Mouse (Mus musculus) kidney, embryonic 16.5 days (tissue): Measurements from ENCODE around the gene Senp6. TPM values are rescaled to one million over a fixed set of nuclear protein-coding genes. Genes with fewer than 3 reads are reported as not detected.

Experiments
- ATAC-seq: fragments of 200-750 bp; cut with Nextera tagmentation; 2 replicates; pipeline ENCODE4 v1.8.0; 2017; ENCODE audit warnings: moderate TSS enrichment; ENCODE audit not compliant: low FRiP score, low TSS enrichment
- H3K27ac ChIP-seq: fragments of 300-500 bp; sonication (generic); 2 replicates; pipeline ENCODE4 v1.5.1; 2014; ENCODE audit warnings: low read length
- H3K27me3 ChIP-seq: fragments of 300-500 bp; sonication (generic); 2 replicates; pipeline ENCODE4 v1.6.1; 2014; ENCODE audit warnings: low read length, control low read depth, mixed read lengths; ENCODE audit not compliant: insufficient read depth
- H3K36me3 ChIP-seq: fragments of 300-500 bp; sonication (generic); 2 replicates; pipeline ENCODE4 v1.6.1; 2014; ENCODE audit warnings: low read length, control low read depth, mixed read lengths; ENCODE audit not compliant: insufficient read depth
- H3K4me1 ChIP-seq: fragments of 300-500 bp; sonication (generic); 2 replicates; pipeline ENCODE4 v1.6.1; 2014; ENCODE audit warnings: low read length, control low read depth, mixed read lengths; ENCODE audit not compliant: insufficient read depth
- H3K4me2 ChIP-seq: fragments of 300-500 bp; sonication (generic); replicated peaks from 2 replicates; pipeline ENCODE4 v1.6.1; 2014; ENCODE audit warnings: low read depth, low read length
- H3K4me3 ChIP-seq: fragments of 300-500 bp; sonication (generic); 2 replicates; pipeline ENCODE4 v1.5.1; 2014; ENCODE audit warnings: mild to moderate bottlenecking, low read length
- H3K9ac ChIP-seq: fragments of 300-500 bp; sonication (generic); replicated peaks from 2 replicates; pipeline ENCODE4 v1.6.1; 2014; ENCODE audit warnings: low read length
- H3K9me3 ChIP-seq: fragments of 300-500 bp; sonication (generic); 2 replicates; pipeline ENCODE4 v1.6.1; 2016; ENCODE audit warnings: low read length, control low read depth
- WGBS: fragments of 180-500 bp; shearing (Covaris S2); extraction: QIAGEN DNeasy Blood & Tissue Kit; methylation state at CpG from one replicate; pipeline ENCODE4 v1.1.7; 2014; 5-methylcytosine and 5-hydroxymethylcytosine counted together
- polyA plus RNA-seq: library from polyadenylated mRNA; unstranded; fragments of >200 nt; fragmentation: Nextera tagmentation; extraction: Ambion mirVana; gene quantifications from 2 replicates; pipeline ENCODE4 v1.2.1, GENCODE M21; 2015

Senp6 gene
- polyA plus RNA-seq, 1 experiment from 2014 or later, result 44.6 TPM

DNA sequence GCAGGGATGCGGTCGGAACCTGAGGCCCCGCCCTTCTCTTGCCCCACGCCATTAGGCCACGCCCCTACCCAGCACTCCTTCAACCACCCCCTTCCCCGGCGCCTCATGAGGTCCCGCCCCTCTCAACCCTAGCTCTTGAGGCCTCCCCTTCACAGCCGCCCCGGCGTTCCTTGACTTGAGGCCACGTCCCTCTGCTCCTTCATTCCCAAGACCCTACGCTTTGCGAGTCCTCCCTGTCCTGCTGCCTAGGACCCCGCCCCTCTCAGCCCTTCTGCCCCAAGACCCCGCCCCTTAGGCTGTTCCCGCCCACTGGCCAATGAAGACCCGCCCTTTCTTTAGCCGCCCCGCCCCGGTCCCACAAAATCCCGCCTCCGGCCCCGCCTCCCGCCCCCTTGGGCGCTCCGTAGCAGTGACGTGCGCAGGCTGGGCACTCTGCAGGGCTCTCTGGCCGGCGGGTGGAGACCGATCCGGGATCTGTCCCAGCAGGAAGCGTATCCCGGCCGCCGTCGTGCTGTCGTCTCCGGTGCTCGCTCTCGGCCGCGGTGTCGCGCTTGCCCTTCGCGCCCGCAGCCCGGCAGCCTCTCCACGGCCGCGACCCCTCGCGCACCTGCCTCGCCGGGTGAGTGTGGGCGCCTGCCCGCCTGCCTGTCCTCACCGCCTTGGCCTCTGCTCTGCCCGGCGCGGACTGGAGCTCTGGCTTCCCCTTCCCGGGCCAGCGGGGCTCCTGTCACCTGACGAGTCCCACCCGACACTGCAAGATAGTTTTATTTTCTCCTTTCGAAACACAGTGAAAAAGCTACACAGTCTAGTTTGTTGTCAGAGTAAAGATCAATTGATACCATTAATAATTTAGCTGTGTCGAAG lies 98.1 kb downstream of the Senp6 start, which contains the start of gene Myo6:
Gene Myo6 (plus strand): TSS at position 421 of the 864 bp plus-strand sequence.
- Histone ChIP-seq H3K27me3 (no peaks in the 10 kb centered on the region), H3K4me1 (peaks cover 8% of the 10 kb centered on the region; the same call in 1 of the 2 replicates), H3K4me2 (peak within 1 kb of the TSS; percentile 58), H3K9ac (peak within 1 kb of the TSS; percentile 87), H3K9me3 (no peaks in the 10 kb centered on the region), H3K27ac (peak within 1 kb of the TSS; percentile 95), H3K4me3 (peak within 1 kb of the TSS; percentile 91), H3K36me3 (no peaks in the 10 kb centered on the region)
- ATAC-seq, result peak; percentile 98
- WGBS, result under 1% methylated on average over 64 of the region's 69 CpGs

DNA sequence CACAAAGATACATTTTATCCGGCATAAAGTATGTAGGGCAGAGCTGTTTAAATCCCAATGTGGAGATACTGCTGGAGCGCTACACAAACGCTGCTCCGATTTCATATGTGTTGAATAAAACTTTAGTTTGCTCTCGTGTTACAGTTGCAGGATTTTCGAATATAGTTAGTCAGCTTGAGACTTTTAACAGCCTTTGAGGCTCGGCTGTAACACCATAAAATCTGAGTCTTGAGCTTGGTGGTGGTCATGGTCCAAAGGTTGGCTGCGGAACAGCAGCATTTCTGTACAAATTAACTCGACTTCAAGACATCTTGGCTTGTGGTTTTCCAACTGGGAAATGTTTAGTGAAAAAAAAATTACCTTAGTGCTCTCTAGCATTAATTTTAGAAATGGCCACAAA lies 99.0 kb downstream of the Senp6 start:
- H3K9me3 ChIP-seq, result no peaks in the 10 kb centered on the region
- H3K4me1 ChIP-seq, result peaks cover 8% of the 10 kb centered on the region; the same call in 1 of the 2 replicates
- no peaks in the 10 kb centered on the region for H3K36me3 ChIP-seq
- H3K4me2 ChIP-seq, result peak overlapping the region; percentile 58
- no peaks in the 10 kb centered on the region for H3K27me3 ChIP-seq
- WGBS, result 15% methylated on average over 9 of the region's 9 CpGs
- no peak for ATAC-seq
- peak overlapping the region; percentile 65 for H3K9ac ChIP-seq
- peak overlapping the region; percentile 91 for H3K4me3 ChIP-seq
- peak overlapping the region; percentile 87 for H3K27ac ChIP-seq

DNA sequence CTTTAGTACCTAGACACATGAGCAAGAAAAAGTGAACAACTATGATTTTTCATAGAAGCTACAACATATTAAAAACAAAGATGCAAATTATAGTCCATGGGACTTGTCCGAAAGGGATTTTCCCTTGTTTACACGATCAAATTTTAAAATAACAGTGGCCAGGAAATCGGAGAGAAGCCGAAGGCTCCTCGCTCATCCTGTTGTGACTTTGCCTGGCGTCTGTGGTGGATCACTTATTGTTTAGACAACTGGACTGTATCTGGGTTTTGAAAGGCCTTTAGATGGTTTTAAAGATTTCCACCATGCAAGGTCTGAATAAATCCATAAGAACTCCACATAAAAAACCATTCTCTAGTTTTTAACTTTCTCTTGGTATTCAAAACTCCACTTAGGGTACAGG lies 99.7 kb downstream of the Senp6 start:
- WGBS, result 26% methylated on average over 6 of the region's 6 CpGs

DNA sequence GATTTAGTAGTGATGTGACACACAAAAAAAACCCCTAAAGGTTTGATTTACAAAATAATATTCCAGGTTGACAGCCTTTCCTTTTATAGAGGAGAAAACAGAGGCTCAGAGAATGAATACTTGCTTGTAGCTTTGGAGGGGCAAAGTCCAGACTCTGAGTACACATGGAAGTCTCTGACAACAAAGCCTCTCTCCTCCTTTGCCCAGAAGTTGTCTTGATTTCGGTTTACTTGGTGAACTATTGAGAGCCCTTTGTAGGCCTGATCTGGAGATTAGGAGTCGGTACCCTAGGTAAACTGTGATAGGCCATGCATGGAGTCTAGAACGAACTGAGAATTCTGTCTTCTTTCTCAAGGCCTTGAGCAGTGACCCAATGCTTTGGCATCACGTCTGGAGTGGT lies 100.4 kb downstream of the Senp6 start:
- peak overlapping the region; percentile 58; the same call in 1 of the 2 replicates for H3K4me2 ChIP-seq
- 43% methylated on average over 4 of the region's 4 CpGs for WGBS
- H3K4me1 ChIP-seq, result peaks cover 16% of the 10 kb centered on the region
- no peak overlapping the region for H3K9ac ChIP-seq
- 0 out of 2 replicates have a peak overlapping the region, but pooled peaks have one; percentile 8 for H3K4me3 ChIP-seq
- no peaks in the 10 kb centered on the region for H3K27me3 ChIP-seq
- H3K27ac ChIP-seq, result peak overlapping the region; percentile 67; the same call in 1 of the 2 replicates
- H3K9me3 ChIP-seq, result no peaks in the 10 kb centered on the region
- ATAC-seq, result no peak
- H3K36me3 ChIP-seq, result no peaks in the 10 kb centered on the region

More for the DNA sequence above, 99.7 kb downstream of the Senp6 start:
- Histone ChIP-seq H3K27ac (peak overlapping the region; percentile 76), H3K36me3 (no peaks in the 10 kb centered on the region), H3K9me3 (no peaks in the 10 kb centered on the region), H3K4me2 (peak overlapping the region; percentile 58), H3K4me3 (peak overlapping the region; percentile 91), H3K4me1 (peaks cover 10% of the 10 kb centered on the region; the same call in 1 of the 2 replicates), H3K9ac (peak overlapping the region; percentile 54; the same call in 1 of the 2 replicates), H3K27me3 (no peaks in the 10 kb centered on the region)
- no peak for ATAC-seq

DNA sequence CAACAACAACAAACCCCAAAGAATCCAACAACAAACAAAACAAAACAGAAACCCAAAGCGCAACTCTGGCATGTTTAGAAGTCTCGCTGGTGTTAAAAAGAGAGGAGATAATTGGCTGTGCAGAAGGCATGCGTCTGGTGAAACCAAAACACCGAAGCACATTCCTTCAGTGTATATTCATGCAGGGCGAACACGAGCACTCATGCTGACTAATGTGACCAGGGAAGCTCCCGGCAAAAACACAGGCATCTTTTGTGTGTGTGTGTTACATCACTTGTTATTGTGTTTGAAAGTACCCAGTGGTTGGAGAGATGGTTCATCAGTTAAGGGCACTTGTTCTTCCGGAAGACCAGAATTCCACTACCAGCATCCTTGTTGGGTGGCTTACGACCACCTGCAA lies 102.8 kb downstream of the Senp6 start:
- H3K9ac ChIP-seq, result no peak overlapping the region
- H3K36me3 ChIP-seq, result peaks cover 1% of the 10 kb centered on the region; the same call in 1 of the 2 replicates
- 81% methylated on average over 9 of the region's 9 CpGs for WGBS
- H3K27ac ChIP-seq, result no peak overlapping the region
- H3K27me3 ChIP-seq, result no peaks in the 10 kb centered on the region
- H3K4me3 ChIP-seq, result no peak overlapping the region
- ATAC-seq, result no peak
- H3K4me2 ChIP-seq, result no peak overlapping the region
- no peaks in the 10 kb centered on the region for H3K9me3 ChIP-seq
- H3K4me1 ChIP-seq, result peaks cover 29% of the 10 kb centered on the region

DNA sequence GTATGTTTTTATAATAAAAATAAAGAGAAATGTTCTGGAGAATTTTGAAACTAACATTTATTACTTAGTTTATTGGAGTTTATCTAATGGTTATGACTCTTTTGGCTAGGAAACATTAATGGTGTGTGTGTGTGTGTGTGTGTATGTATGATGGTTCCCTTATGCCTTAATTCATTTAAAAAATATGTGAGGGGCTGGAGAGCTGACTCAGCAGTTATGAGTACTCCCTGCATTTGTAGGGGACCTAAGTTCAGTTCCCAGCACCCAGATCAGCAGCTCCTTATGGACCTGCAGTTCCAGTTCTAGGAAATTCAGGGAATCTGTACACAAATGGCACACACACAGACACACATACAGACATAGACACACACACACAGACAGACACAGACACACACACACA lies 104.5 kb downstream of the Senp6 start:
- H3K36me3 ChIP-seq, result peaks cover 4% of the 10 kb centered on the region; the same call in 1 of the 2 replicates
- ATAC-seq, result no peak
- H3K4me3 ChIP-seq, result no peak overlapping the region
- H3K9me3 ChIP-seq, result no peaks in the 10 kb centered on the region
- peak overlapping the region; percentile 84; the same call in 1 of the 2 replicates for H3K27ac ChIP-seq
- peaks cover 26% of the 10 kb centered on the region for H3K4me1 ChIP-seq
- H3K9ac ChIP-seq, result no peak overlapping the region
- no peak overlapping the region for H3K4me2 ChIP-seq
- H3K27me3 ChIP-seq, result no peaks in the 10 kb centered on the region

DNA sequence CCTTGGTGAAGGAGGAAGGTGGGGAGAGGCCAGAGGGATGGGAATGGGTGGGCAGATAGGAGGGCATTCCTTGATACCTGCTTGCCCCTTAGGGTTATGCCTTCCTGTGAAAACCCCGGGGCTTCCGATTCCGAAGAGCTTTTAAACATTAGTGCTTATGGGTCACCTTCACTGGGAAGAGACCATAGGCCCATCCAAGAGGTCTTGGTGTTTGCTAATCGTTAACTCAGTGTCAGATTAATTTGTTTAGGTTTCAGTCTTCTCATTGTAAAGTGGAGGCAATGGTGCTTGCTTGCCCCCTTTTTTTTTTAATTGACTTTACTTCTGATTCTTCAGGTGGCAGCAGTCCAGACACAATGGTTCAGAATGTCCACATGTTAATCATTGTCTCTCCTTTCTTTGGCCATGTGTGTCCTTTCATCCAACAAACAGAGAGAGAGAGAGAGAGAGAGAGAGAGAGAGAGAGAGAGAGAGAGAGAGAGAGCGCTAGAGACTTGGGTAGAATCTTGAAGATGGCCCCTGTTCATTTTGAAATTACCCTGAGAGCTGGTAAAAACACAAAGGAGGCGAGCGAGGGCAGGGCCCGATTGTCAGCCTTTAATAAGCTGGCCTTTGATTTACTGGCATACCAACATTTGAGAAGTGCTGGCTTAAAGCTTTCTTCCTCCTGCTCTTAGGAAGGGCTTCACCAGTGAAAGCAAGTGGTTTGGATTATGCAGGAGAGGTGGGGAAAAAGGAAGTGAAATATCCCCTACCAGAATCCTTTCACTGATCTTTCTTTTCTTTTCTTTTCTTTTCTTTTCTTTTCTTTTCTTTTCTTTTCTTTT lies 105.9 kb downstream of the Senp6 start:
- Histone ChIP-seq H3K4me1 (peaks cover 28% of the 10 kb centered on the region), H3K4me2 (peak overlapping the region; percentile 0; the same call in 1 of the 2 replicates), H3K9me3 (no peaks in the 10 kb centered on the region), H3K36me3 (peaks cover 4% of the 10 kb centered on the region; the same call in 1 of the 2 replicates), H3K9ac (no peak overlapping the region), H3K27ac (peak overlapping the region; percentile 84), H3K4me3 (no peak overlapping the region), H3K27me3 (no peaks in the 10 kb centered on the region)
- peak; percentile 60 for ATAC-seq
- 35% methylated on average over 8 of the region's 8 CpGs for WGBS

GRCm38 (mm10) chr9:80173629-80174028 lies 106.9 kb downstream of the Senp6 start:
- Histone ChIP-seq H3K27me3 (no peaks in the 10 kb centered on the region), H3K36me3 (peaks cover 4% of the 10 kb centered on the region; the same call in 1 of the 2 replicates), H3K4me2 (no peak overlapping the region), H3K27ac (peak overlapping the region; percentile 71), H3K4me1 (peaks cover 28% of the 10 kb centered on the region), H3K9ac (no peak overlapping the region), H3K9me3 (no peaks in the 10 kb centered on the region), H3K4me3 (no peak overlapping the region)
- WGBS, result 33% methylated on average over 9 of the region's 9 CpGs
- peak; percentile 79 for ATAC-seq

DNA sequence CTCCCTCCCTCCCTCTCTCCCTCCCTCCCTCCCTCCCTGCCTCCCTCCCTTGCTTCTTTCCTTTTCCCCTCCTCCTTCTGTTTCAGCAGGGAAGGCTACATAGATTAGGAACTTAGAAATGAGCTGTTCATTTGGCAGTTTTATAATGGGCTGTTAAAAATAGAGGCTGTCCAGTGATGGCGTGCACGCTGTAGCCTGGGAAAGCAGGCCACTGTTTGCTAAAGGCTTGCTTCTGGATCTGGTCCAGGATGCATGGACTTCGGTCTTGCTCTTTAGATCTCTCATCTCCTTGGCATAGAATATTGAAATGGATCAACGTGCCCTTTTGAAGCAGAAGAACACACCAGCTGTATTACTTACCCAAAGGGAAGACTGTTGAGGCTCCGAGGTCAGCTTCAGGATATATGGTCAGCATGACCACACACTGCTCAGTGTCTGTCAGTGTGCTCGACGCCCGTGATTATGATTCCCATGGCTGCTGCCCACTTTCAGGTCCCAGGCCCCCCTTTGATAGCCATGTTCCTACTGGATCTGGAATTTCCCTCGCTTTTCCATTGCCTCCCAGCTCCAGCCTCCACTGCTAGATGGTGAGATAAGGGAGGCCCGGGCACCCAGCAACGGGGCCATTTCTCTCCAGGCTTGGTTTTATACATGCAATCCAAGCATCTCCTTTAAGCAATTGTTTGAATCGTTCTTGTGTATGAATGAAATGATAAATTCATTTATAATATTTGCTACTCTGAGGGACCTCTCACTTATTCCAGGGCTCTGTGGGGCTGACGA lies 110.2 kb downstream of the Senp6 start:
- Histone ChIP-seq H3K36me3 (peaks cover 7% of the 10 kb centered on the region; the same call in 1 of the 2 replicates), H3K4me1 (peaks cover 23% of the 10 kb centered on the region), H3K27me3 (no peaks in the 10 kb centered on the region), H3K9me3 (no peaks in the 10 kb centered on the region), H3K27ac (peak overlapping the region; percentile 65; the same call in 1 of the 2 replicates), H3K4me3 (no peak overlapping the region), H3K4me2 (no peak overlapping the region), H3K9ac (no peak overlapping the region)
- no peak for ATAC-seq
- 51% methylated on average over 13 of the region's 13 CpGs for WGBS
